Mouse (Mus musculus) embryo, embryonic 9.5 days (tissue): ENCODE data around the gene Sergef.

ENCODE experiments used
- DNase-seq: peaks from one replicate; pipeline ENCODE4 v3.0.0-alpha.2; 2017; ENCODE audit errors: extremely low spot score

The Sergef gene

DNA sequence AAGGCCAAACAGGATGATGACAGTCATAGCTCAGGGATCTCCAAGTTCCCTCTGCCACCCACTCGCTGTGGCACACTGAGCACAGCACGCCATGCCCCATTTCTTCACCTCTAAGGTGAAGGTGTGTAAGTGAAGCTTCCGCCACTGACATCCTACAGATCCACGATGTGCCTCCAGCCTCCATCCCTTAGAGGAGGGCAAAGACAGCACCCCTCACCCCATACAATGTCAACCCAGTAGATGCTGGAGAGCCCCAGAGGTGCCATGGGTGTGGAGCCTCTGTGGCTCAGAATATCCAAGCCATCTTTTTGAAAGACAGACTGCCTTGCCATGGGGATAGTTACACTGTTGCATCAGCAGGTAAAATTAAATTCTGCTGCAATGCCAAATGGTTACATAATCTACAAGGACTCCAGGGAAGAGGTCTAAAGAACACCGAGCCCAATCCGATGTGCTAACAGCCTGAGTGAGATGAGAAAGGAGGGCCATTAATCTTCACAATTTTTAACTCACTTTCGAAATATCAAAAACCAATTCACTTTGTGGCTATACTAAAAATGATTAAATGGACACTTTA, 23.1 kb downstream of the Sergef start:
- no peak for DNase-seq

DNA sequence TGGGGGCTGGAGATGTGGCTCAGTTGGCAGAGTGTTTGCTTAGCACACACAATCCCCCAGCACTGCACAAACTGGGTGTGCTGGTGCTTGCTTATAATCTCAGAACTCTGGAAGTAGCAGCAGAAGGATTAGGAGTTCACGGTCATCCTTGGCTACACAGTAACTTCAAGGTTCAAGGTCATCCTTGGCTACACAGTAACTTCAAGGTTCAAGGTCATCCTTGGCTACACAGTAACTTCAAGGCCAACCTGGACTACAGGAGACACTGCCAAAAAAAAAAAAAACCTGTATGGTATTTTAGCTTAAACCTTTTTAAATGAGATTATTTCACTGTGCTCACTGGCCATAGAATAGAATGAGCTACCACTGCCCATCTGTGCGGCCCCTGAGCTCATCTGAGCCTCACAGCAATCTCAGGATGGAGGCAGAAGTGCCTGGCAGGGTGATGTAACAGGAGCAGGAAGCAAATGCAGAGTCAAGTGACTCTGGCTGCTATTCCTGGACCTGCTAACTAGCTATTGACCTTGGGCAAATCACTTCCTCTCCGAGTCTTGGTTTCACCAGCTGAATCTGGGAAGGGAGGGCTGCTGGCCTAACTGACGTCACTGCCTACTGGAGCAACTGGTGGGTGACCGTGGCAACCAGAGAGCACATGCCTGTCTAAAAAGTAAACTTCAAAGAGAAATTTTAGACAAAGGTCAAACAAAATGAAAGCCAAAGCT, 24.2 kb downstream of the Sergef start:
- no peak for DNase-seq

GRCm38 (mm10) chr7:46614263-46614662, 25.3 kb downstream of the Sergef start:
- DNase-seq, result no peak

DNA sequence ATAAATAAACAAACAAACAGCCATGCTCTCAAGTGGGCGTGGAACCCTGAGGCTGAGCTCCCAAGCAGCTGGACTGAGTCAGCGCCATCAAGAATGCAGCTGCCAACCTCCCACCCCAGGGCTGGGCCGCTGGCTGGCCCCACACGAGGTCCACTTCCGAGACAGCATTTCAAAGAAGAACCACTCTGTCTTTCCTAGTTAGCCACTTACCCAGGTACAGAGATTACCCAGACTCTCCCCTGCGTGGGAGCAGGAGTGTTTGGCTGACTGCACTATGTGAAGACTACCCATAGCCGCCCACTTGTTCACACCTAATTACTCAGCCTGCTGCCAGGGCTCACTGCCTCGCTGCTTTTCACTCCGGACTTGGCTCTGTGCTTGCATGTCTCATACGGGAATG, 26.5 kb downstream of the Sergef start:
- DNase-seq, result no peak

DNA sequence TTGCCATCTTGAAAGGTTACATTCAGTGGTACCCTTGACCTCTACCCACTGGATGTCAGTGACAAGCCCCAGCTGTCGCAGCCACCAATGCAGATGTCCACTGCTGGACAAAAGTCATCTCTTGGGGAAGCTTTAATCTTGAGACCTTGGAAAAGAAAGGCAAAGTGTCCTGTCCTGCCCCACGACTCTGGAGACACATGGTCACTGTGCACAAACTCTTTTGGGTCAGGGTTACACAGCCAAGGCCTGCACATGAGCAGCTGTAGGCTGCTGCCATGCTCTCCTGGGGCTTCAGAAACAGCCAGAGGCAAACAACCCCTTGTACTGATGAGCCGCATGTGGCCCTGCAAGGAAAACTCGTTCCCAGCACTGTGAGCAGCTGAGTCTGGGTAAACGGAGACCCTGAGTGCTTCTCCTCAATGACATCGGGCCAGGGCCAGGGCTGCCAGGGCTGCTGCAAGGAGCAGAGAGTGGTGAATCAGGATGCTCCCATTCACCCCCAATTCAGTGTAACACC, 27.1 kb downstream of the Sergef start:
- no peak for DNase-seq

DNA sequence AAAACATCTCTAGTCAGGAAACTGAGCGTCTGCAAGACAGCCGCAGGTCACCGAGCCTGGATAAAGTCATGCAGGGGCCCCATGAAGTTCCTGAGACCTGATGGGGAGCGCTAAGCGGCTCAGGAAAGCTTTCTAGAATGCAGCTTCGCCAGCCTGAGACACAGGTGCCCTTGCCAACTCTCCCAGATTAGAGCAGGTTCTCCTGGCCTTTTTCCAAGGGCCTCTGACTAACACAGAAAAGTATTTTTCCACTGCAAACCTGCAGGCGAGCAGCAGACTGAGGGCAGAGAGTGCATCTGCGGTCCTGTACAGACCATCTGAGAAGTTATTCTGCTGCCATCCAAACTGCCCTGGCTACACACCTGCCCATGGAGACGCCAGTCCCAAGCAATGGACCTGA, 27.6 kb downstream of the Sergef start:
- DNase-seq, result no peak

DNA sequence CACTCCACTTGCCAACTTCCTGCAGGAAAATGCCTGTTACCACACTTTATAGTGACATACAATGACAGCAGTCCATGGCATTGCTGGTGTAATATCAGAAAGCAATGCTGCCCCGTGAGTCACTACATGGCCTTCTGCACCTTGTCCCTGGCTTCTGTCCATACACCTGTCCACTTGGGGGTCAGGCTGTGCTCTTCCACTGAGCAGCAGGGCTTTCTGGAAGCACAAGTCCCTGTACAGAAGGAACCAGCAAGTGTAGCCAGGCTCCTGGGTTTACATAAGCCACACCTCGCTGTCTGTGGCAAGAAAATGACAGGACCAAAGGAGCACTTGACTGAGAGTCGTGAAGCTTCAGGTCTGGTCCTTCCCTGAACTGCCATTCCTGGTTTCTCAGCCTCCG, 30.3 kb downstream of the Sergef start:
- DNase-seq, result no peak

DNA sequence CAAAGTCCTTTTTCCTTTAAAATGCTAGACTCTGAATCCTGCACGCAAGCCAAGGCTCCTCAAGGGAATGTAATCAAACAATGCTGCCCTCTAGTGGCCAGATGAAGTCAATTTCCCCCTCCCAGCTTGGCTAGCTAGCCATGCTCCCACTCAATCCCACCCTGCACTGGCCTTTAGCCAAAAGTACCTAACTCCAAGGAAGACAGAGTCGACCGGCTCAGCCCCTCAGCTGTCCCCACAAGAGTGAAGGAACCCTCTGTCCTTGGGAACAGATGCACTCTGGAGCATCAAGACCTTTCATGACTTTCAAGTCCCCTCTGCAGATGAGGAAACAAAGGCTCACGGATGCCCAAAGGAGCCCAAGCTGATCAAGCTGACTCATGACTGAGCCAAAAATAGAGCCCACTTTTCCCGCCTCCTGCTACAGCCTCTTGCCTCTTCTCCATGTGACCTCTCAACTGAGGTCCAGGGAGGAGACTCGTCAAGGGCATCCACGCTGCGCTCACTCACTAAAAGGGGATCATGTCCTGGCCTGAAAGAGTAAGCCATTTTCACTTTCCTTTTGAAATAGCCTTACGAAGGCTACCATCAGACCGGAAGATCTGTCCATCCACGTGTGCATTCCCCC, 32.1 kb downstream of the Sergef start:
- DNase-seq, result peak; percentile 65

DNA sequence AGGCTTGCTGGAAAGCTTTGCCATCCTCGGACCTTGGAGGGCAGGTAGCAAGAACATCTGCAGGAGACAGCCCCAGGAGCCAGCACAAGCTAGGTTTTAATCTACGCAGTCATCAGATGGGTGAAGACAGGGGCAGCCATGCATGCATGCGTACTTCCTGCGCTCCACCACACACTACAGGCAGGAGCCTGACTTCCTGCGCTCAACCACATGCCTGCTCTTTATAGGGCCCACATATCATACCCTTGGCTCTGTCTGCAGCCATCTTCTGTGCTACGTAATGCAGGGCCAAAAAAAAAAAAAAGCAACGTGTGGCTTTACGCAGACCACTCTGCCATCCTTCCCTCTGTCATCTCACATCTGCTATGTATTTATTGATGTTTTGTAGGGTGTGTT, 32.6 kb downstream of the Sergef start:
- no peak for DNase-seq

GRCm38 (mm10) chr7:46606391-46607030, 33.1 kb downstream of the Sergef start:
- peak; percentile 63 for DNase-seq

- DNase-seq, result no peak
These were observed 36.6 kb downstream of the Sergef start for GRCm38 (mm10) chr7:46603051-46603450.

DNA sequence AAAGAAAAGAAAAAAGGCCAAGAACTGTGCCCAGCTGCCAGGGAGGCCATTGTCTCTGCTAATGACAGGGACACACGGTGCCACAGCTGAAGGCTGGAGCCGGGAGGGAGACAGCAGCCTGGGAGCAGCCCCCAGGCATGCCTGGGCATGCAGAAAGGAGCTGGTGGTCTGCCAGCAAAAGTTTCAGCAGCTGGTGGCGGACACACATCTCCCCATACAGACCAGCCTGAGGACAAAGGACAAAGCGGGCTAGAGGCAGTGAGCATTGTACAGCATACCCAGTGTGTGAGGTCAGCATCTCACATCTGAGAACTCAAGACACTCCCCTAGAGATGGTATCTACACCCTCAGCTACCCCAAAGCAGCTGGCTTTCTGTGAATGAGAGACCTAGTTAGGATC, 37.5 kb downstream of the Sergef start:
- DNase-seq, result no peak

DNA sequence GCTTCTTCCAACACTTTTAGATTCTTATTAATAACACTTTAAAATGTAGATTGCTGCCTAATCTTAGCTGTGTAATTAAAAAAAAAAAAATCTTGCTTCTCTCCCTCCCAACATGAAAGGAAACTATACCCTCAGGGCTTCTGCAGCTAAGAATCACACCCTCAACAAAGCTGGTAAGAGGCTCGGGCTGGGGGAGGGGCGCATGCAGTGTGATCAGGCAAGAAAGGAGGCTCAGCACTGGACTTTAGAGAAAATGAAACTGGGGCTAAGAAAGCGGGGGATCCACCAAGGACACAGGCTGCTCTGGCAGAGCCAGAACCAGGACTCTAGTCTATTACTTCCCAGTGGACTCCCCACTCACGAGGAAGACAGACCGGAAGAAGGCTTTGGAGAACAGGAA, 38.5 kb downstream of the Sergef start:
- DNase-seq, result peak; percentile 14

DNA sequence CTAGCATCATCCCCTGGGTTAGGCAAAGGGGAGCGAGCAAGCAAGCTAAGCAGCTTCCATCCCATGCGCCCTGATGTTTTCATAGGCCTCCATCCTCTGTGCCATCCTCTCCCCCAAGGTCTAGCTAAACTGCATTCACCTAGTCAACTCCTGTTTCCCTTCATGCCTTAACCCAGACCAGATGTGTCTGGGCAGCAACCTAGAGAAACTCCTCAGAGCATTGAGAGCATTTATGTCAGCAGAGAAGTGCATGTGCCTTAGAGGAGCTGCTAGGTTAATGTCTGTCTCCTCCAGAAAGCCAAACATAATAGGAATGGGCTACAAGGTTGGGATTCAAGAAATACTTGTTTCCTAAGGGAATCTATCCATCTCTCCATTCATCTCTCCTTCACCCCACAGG, 42.6 kb downstream of the Sergef start:
- DNase-seq, result no peak

GRCm38 (mm10) chr7:46591546-46591945, 48.1 kb downstream of the Sergef start:
- DNase-seq, result no peak

DNA sequence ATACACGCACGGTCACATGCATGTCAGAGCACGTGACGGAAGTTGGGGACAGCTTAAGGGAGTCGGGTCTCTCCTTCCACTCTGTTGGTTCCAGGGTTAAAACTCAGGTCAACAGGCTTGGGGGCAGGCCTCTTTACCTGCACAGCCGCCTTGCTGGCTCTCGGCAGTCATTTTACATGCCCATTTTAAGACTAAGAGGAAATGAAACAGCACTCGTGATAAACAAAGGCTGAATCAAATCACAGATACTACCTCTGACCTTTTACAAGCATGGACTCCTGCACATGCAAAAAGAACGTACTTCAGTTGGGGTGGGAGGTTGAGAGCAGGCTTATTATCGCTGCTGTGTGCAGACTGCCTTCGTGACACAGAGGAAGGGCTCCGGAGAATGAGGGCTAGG, 50.4 kb downstream of the Sergef start:
- no peak for DNase-seq

DNA sequence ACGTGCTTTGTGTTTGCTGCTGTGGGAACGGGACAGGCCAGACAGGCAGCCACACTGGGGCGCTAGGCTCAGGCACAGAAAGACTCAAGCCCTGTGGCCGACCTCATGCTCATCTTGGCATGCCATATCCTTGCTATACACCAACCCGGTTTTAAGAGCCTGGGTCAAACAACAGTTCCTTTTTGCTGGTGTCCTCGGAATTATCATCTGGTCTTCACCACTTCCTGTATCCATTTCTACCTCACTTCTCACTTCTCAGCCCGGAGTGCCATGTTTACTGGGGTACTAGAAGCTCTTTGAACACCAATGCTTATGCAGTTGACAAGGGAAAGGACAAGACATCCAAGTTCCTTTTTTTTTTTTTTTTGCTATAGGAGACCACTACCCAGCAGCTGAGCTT, 51.6 kb downstream of the Sergef start:
- DNase-seq, result no peak

- no peak for DNase-seq
These were observed 52.1 kb downstream of the Sergef start for GRCm38 (mm10) chr7:46587466-46587865.

- no peak for DNase-seq
These were observed 52.9 kb downstream of the Sergef start for GRCm38 (mm10) chr7:46586621-46587216.

- no peak for DNase-seq
These were observed 56.9 kb downstream of the Sergef start for GRCm38 (mm10) chr7:46582750-46583149.

DNA sequence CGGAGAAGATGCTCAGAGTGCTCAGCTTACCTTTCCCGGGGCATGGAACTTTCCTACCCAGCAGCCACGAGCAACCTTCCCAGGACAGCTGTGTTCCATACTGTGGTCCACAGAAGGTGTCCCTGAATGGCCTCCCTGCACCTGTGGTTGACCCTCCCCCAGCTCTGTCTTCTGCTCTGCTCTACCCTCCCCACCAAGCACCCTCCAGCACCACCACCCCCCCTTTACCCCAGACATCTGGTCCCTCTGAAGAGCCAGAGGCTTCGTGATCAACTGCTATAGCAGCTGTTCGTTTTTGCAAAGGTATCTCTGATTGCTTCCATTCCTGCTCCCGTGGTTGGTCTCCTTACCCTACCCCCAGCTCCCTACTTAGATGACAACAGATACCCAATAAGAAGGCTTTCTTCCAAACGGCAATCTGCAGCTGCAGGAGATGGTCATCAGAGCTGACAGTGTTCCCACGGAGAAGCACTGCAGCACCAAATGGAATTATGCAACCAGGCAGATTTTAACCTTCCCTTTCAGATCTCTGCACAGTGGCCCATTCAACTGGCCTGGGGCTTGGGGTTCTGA, 58.2 kb downstream of the Sergef start:
- DNase-seq, result no peak

- no peak for DNase-seq
These were observed 61.5 kb downstream of the Sergef start for GRCm38 (mm10) chr7:46578091-46578490.
